ENCODE assay signal across 8 mouse cellular contexts in the genomic region with DNA sequence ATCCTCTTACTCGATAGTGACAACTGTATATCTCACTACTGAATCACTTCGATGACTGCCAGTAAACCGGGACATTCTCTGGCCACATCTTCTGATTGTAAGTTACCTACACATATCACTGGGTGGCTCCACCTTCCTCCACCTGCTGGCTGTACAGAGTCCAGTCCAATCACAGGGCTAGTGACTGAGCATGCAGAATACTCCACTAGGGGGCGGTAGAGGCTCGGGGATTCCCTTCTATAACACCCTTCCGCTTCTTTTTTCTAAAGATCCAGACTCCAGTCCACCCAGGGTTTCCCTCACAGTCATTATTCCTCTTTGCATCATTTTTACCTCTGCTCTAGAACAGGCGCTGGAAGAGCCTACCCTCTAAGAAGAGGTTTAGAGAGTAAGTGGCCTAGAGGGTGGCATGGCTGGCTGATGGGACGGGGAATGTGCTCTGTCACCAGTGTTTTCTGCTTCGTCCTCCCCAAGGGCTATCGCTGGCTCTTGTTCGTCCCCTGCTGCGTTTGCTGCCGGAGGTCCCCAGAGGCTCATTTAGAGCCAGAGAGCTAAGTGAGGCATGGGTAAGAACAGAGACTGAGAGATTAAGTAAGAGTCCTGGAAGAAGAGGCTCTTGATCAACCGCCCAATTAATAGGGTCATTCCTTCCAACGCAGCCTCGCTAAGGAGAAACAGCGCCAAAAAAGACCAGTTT. TPM values are rescaled to one million over a fixed set of nuclear protein-coding genes. Genes with fewer than 3 reads are reported as not detected.
DNase-seq lines count a peak whose midpoint lies in the region; ATAC-seq and TF ChIP-seq lines count a peak whose summit lies in the region.

No protein-coding gene starts in this region.

- 0 out of 2 replicates have a peak overlapping the region, but pooled peaks have one; percentile 26 for H3K9ac ChIP-seq in intestine, postnatal 0 days (ENCODE audit: low read depth, low read length)

- DNase-seq in adrenal gland, adult 8-10 months = peak; percentile 60
- peak; percentile 86 for DNase-seq in embryo, embryonic 9.5 days (ENCODE audit: extremely low spot score)
- peak; percentile 97 for DNase-seq in heart, adult 11 months
- peak; percentile 63 to 78 for DNase-seq in left cerebral cortex, postnatal 36 days (ENCODE audit: low spot score in 2 of 2)
- peak; percentile 83 for DNase-seq in midbrain, embryonic 10.5 days (ENCODE audit: low spot score)
- DNase-seq in right cerebral cortex, postnatal 4 days = peak; percentile 83
- DNase-seq in urinary bladder, postnatal 4 days (ENCODE audit: low spot score in 2 of 2) = peak; percentile 66 to 85

- H3K4me1 ChIP-seq in intestine, postnatal 0 days (replicated peaks; ENCODE audit: control insufficient read depth, insufficient read depth, low read length) = peaks cover 27% of the 10 kb centered on the region
- peaks cover 30% of the 10 kb centered on the region for H3K4me1 ChIP-seq in midbrain, embryonic 10.5 days

- no peaks in the 10 kb centered on the region for H3K9me3 ChIP-seq in intestine, postnatal 0 days (ENCODE audit: control insufficient read depth)
- no peaks in the 10 kb centered on the region for H3K9me3 ChIP-seq in midbrain, embryonic 10.5 days (replicated peaks)

- no peaks in the 10 kb centered on the region for H3K36me3 ChIP-seq in intestine, postnatal 0 days (ENCODE audit: control insufficient read depth, insufficient read depth)
- H3K36me3 ChIP-seq in midbrain, embryonic 10.5 days = no peaks in the 10 kb centered on the region

- WGBS in intestine, postnatal 0 days = 31% methylated on average over 17 of the region's 17 CpGs
- WGBS in midbrain, embryonic 10.5 days = 25% methylated on average over 17 of the region's 17 CpGs

- intact Hi-C loops in left cerebral cortex, postnatal 36 days (cut with DNase I) = loop anchor here (1.0 kb wide), 1 partner anchor 54 kb away; no protein-coding TSS in a partner anchor

- no peaks in the 10 kb centered on the region for H3K27me3 ChIP-seq in intestine, postnatal 0 days (replicated peaks; ENCODE audit: control insufficient read depth, insufficient read depth, low read length)
- peaks cover 31% of the 10 kb centered on the region for H3K27me3 ChIP-seq in midbrain, embryonic 10.5 days (ENCODE audit: low read depth, poor library complexity, severe bottlenecking)

- H3K4me3 ChIP-seq in intestine, postnatal 0 days (ENCODE audit: low read depth, low read length) = no peak overlapping the region
- H3K4me3 ChIP-seq in midbrain, embryonic 10.5 days = peak overlapping the region; percentile 36

- H3K4me2 ChIP-seq in intestine, postnatal 0 days (replicated peaks; ENCODE audit: low read depth) = peak overlapping the region; percentile 56

- H3K27ac ChIP-seq in intestine, postnatal 0 days (ENCODE audit: low read depth, low read length) = peak overlapping the region; percentile 57; the same call in 1 of the 2 replicates
- 0 out of 2 replicates have a peak overlapping the region, but pooled peaks have one; percentile 38 for H3K27ac ChIP-seq in midbrain, embryonic 10.5 days (replicated peaks)

- peak; percentile 76 for ATAC-seq in intestine, postnatal 0 days

- TF ChIP-seq CTCF in intestine, postnatal 0 days (IDR thresholded peaks at IDR 0.05; ENCODE audit: low read depth) = peak; percentile 99

RNA-seq across cellular contexts. Expression of gene Etv3, which starts 16.9 kb away (rescaled TPM):
- total RNA-seq in adrenal gland, adult 8-10 months (2022) = 10 to 100 TPM; 19.4 to 24.6 (median 22.4) TPM
- polyA plus RNA-seq in intestine, postnatal 0 days (2015; fragmentation: Nextera tagmentation; extraction: Ambion mirVana) = 9.5 and 11.2 TPM in 2 replicates
- total RNA-seq in left cerebral cortex, postnatal 36 days (2021) = 10 to 100 TPM; 21.1 to 22.1 TPM
- 9.8 and 11.8 TPM in 2 replicates for polyA plus RNA-seq in midbrain, embryonic 10.5 days (2016; fragmentation: Nextera tagmentation; extraction: Ambion mirVana)
